Mouse (Mus musculus): Measurements from ENCODE around the gene Gm17190. TPM values are rescaled to one million over a fixed set of nuclear protein-coding genes. Genes with fewer than 3 reads are reported as not detected.
"Not testable (repeated sequence)": the region's sequence is repeated elsewhere in the genome, so short reads cannot be mapped to it uniquely, and the experiment has no call there.

Gene Gm17190
- total RNA-seq (2021): not detected

GRCm38 (mm10) chr13:96081754-96082153 is at the start of gene Gm17190:
Gene Gm17190 (plus strand): TSS chr13:96082054.
- not testable (repeated sequence) for DNase-seq

GRCm38 (mm10) chr13:96039536-96039935 is 42.3 kb upstream of the Gm17190 start:
- DNase-seq: no peak

GRCm38 (mm10) chr13:96040275-96041042 is 41.4 kb upstream of the Gm17190 start:
- DNase-seq: no peak

DNA sequence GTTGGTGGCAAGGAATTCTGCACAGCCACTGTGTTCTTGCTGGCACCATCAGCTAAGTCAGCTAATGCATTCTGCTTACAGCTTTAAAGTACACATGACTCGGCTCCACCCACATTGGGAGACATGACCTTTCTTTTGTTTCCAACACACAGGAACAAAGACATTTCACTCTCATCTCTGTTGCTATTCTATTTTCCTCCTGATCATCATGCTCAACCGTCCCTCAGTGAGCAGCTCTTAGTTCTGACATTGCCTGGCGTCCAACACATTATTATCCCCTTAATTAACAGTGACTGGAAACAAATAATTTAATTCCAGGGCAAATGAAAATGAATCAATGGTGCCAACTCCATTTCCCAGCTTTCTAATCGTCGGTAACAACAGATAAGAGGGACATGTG is 36.5 kb upstream of the Gm17190 start:
- no peak for DNase-seq

GRCm38 (mm10) chr13:96052755-96053154 is 29.1 kb upstream of the Gm17190 start:
- DNase-seq: no peak

DNA sequence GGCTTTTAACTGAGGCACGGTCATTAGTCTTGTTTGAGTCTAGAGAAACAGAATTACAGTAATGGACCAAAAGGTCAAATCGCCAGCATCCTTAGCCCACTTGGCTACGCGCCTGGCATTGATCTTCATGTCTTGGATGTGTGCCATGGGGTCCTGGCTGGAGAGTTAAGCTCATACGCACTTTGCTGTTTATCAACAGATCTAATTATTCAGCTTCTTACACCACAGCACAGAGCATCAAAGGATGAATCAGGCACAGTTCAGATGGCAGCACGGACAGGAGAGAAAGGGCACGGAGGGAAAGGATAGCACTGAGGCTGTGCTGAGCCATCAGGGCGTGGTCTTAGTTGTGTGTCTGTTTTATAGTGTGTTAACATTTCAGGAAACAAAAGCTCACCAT is 8.3 kb upstream of the Gm17190 start:
- no peak for DNase-seq

GRCm38 (mm10) chr13:96081276-96081675 is 578 bp upstream of the Gm17190 start, which contains the start of gene Gm20075:
Gene Gm20075 (minus strand): TSS chr13:96081376.
- DNase-seq: not testable (repeated sequence)

GRCm38 (mm10) chr13:96085581-96086302 is 3.9 kb downstream of the Gm17190 start:
- DNase-seq: no peak

DNA sequence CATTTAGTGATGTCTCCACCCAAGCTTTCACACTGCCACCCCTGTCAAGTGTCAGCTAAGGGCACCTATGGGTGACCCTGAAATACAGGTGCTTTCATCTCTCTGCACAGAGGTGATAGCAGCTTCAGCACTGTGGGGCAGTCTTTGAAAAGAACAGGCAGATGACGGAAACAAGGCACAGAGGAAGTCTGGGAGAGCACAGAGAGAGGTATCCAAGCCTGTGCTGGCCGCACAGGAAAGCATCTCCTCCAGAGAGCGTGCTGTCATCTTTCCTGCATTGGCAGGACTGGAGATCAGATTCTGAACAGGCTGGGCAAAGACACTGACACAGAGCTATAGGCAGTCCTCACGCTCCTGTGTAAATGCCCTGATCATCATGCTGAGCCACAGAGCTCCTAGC is 9.1 kb downstream of the Gm17190 start:
- no peak for DNase-seq

- DNase-seq: no peak
Observed at GRCm38 (mm10) chr13:96106367-96106766, 24.5 kb downstream of the Gm17190 start.

GRCm38 (mm10) chr13:96110767-96111166 is 28.9 kb downstream of the Gm17190 start:
- no peak for DNase-seq

GRCm38 (mm10) chr13:96112711-96113110 is 30.9 kb downstream of the Gm17190 start:
- DNase-seq: no peak

DNA sequence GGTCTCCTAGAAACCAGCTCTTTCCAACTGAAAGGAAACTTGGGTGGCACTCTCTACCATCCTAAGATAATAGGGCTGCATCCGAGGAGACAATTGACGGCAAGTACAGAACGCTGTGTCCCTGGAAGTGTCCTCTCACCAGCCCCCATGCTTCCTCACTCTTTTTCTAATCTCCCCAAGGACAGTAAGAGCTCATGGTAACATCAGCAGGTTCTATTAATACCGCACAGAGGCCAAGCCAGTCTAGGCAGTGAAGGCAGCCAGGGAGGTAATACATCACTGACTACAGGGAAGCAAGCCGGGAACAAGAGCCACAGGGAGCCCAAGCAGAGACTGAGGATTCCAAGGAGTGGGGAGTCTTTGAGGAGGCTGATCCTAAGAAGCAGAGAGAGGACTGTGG is 43.2 kb downstream of the Gm17190 start:
- DNase-seq: no peak

GRCm38 (mm10) chr13:96126669-96127068 is 44.8 kb downstream of the Gm17190 start:
- no peak for DNase-seq

DNA sequence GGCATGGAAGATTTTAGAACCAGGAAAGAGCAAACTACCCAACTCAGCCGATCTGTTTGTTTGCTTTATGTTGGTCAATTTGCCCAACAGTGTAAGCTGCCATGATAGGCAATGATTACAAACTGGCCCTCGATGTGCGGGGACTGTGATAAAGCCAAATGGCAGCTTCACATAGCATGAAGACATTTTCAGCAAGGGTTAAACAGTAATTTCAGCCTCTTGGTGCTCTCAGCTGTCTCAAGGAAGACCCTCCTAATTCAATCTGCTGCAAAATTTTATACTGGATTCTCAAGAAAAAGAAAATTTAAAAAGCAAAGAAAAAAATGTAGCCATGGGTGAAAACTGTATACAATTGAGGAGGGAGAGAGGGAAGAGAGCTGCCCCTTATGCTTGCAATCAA is 47.2 kb downstream of the Gm17190 start:
- no peak for DNase-seq

DNA sequence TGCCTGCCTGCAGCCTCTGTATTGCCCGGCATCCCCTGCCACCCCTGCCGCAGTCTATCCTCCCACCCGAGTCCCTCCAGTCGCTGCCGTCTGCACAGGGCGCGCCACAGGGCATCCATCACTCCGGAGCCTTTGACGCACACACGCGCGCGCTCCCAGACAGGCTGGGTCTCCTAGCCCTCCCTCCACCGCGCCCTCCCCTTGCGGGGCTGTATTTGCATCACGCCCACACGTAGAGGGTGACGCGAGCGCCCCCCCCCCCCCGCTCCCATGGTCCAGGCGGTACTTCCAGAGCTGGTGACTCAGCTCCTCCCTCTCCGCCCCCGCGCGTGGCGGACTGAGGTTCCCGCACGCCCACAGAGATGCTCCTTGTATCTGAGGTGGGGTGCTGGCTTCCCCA is 49.2 kb downstream of the Gm17190 start:
- peak; percentile 37 to 42 for DNase-seq

DNA sequence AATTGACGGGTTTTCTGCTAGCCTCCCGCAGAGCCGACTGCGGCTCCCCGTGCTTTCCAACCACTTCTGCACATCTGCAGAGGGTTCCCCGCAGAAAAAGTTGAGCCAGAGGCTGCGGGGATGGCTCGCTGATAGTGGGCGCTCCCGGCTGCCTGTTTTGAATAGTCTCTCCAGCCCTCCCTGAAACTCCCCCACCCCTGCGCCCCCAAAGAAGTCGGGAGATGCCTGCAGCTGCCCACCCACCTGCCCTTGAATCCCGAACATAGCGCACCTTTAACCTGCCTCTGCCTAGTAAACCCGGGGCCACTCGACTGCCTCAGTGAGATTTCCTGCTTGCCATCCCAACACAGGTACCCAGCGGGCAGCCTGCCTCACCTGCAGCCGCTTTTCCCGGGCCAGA is 50.1 kb downstream of the Gm17190 start:
- no peak for DNase-seq

- DNase-seq: peak; percentile 41 to 43
Observed at GRCm38 (mm10) chr13:96132401-96132816, 50.6 kb downstream of the Gm17190 start, which contains the start of gene Sv2c. Gene Sv2c (minus strand): TSS chr13:96132577.

Other genes with a start within 250 kb of the Gm17190 start
- 10 to 100 TPM; 86.9 to 92.4 TPM for gene Iqgap2, start 190.1 kb upstream of the Gm17190 start, total RNA-seq (2021)
- 10 to 100 TPM; 21.3 to 24.8 TPM for gene Gm20075, start 678 bp upstream of the Gm17190 start, total RNA-seq (2021)
- 10 to 100 TPM; 14.2 to 14.5 TPM for gene Sv2c, start 50.5 kb downstream of the Gm17190 start, total RNA-seq (2021)